Mouse (Mus musculus): ENCODE data around the gene 9030612E09Rik. TPM values are rescaled to one million over a fixed set of nuclear protein-coding genes. Genes with fewer than 3 reads are reported as not detected.

The 9030612E09Rik gene
- polyA plus RNA-seq, 1 experiment = 0.35 TPM

- Histone ChIP-seq H3K79me2 (ENCODE audit: control insufficient read depth, insufficient read depth) (peaks cover 12% of the 10 kb centered on the region), H3K4me3 (no peak overlapping the region), H3ac (ENCODE audit: control insufficient read depth, insufficient read length) (no peak overlapping the region), H3K4me2 (ENCODE audit: low read depth) (no peak overlapping the region), H3K27me3 (ENCODE audit: control insufficient read depth, insufficient read depth, insufficient read length) (no peaks in the 10 kb centered on the region), H3K36me3 (ENCODE audit: control insufficient read depth, insufficient read depth) (no peaks in the 10 kb centered on the region)
- TF ChIP-seq USF1 (IDR thresholded peaks at IDR 0.05; ENCODE audit: low read depth) (no peak), SRF (IDR thresholded peaks at IDR 0.05; ENCODE audit: control insufficient read depth, insufficient read length, low read depth) (no peak), CEBPB (IDR thresholded peaks at IDR 0.05; ENCODE audit: insufficient read depth, poor library complexity, severe bottlenecking) (no peak), E2F4 (IDR thresholded peaks at IDR 0.05; ENCODE audit: insufficient read depth) (no peak), MYOG (IDR thresholded peaks at IDR 0.05; ENCODE audit: control insufficient read depth in 1 of 3, insufficient read depth in 1 of 3, insufficient read length in 2 of 3, low read depth in 2 of 3) (no peak), REST (IDR thresholded peaks at IDR 0.05; ENCODE audit: insufficient read depth, insufficient read length) (no peak), POLR2AphosphoS2 (IDR thresholded peaks at IDR 0.05; ENCODE audit: insufficient read length, low read depth) (no peak), MAX (IDR thresholded peaks at IDR 0.05; ENCODE audit: low read depth) (no peak), POLR2A (IDR thresholded peaks at IDR 0.05; ENCODE audit: insufficient read length, low read depth) (no peak), TCF12 (IDR thresholded peaks at IDR 0.05; ENCODE audit: insufficient read depth, poor library complexity, severe bottlenecking) (no peak)
Measured at GRCm38 (mm10) chr10:43223391-43223790, 48.9 kb downstream of the 9030612E09Rik start.

Other genes with a start within 250 kb of the 9030612E09Rik start
- 3.2 TPM for gene Sobp, start 174 bp upstream of the 9030612E09Rik start, polyA plus RNA-seq (2012; fragmentation: generic; extraction: Trizol)
- 8.5 TPM for gene Pdss2, start 46.8 kb downstream of the 9030612E09Rik start, polyA plus RNA-seq (2012; fragmentation: generic; extraction: Trizol)

Data from myocyte (in vitro differentiated cells).